Mouse (Mus musculus): Measurements from ENCODE around the gene Gm4131.

- TF ChIP-seq CTCF (IDR thresholded peaks at IDR 0.05; ENCODE audit: insufficient read depth, low read length): no peak
- TF ChIP-seq POLR2A (IDR thresholded peaks at IDR 0.05; ENCODE audit: borderline replicate concordance, extremely low read depth, low read depth, low read length): no peak
Measured at GRCm38 (mm10) chr14:62580945-62581344, 14.2 kb upstream of the Gm4131 start.
